Mouse (Mus musculus) inflammation-experienced regulatory T-cells (primary cell): Measurements from ENCODE around the gene Nyap1. TPM values are rescaled to one million over a fixed set of nuclear protein-coding genes. Genes with fewer than 3 reads are reported as not detected.

Experiments
- polyA plus RNA-seq, 2 experiments: library from polyadenylated mRNA; unstranded; fragments of 100-300 nt; shearing (Covaris generic); gene quantifications; one replicate each; pipeline ENCODE4 v1.2.1; 2017

The Nyap1 gene
- 1 to 10 TPM in 1 of 2 experiments, under 1 TPM in 1; 0.16 to 1.3 TPM for polyA plus RNA-seq

DNA sequence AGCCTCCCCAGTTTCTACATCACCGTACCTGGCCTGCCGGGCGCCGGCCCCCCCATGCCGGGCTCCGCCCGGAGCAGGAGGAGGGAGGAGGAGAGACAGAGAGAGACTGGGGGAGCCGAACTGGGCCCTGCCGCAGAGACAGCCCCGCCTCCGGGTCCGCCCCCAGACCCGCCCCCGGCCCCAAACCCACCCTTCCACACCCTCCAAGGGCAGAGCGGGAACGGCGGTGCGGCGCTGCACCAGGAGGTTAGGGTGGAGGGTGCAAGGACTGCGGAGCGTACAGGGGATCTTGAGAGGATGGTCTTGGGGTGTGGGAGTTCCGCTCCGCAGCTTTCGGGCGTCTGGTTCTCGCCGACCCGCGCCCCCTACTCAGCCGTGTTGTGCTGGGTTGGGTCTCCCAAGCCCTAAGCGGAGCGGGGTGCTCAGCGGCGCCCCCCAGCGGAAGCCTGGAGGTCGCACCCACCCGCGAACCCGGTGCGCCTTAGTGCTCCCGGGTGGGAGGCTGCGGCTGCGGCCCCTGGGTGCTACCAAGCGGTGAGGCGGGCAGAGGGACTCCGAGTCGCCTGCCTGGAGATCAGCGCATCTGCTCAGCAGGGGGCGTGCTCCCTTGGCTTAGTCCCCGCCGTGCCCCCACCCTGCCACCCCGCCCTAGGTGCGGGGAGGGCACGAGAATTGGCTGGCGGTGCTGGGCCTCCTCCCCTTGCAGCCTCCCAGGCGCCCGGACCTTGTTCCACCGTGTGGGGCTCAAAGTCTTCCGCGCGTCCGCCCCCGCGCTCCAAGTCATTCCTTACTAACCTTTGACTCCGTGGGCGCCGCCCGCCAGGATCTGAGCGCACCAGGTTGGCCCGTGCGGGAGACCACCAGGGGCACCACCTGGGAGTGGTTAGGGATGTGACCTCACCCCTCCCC is at the start of gene Nyap1:
Gene Nyap1 (minus strand): TSS at position 585 of the 909 bp plus-strand sequence.

DNA sequence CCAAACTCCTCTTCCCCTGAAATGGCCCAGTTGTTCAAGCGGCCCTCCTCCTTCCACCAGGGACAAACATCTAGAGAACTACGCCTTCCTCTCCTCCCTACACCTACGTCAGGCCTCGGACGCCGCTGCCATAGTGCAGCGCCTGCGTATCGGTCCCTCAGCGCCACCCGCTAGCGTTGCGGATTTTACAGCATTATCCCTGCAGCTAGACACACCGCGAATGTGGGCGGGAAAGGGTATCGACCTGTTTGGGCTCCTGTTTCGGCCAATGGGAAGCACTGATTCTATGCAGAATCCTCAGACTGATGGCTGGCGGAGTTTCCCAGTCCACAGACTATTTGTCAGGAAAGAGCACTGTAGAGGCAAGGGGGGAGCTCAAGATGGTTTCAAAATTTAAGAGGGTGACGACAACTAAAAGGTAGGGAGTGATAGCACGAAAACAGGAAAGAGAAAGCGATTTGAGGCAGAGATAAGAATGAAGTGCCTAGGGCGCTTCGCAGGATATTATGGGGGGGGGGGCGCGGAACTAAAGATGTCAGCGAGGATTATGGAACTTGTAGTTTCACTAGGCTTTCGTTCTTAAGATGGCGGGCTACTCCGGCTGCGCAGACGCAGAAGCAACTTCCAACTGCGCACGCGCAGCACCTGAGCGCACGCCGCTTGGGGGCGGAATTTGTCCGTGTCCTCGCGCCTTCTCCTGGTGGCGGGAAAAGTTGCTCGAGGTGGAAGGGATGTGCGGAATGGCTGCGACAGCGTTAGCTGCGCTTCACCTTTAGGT is 45.9 kb upstream of the Nyap1 start, which contains the start of the genes Mepce and Zcwpw1:
Gene Mepce (minus strand): TSS at position 505 of the 778 bp plus-strand sequence.
Gene Zcwpw1 (plus strand): TSS at position 648 of the 778 bp plus-strand sequence.

DNA sequence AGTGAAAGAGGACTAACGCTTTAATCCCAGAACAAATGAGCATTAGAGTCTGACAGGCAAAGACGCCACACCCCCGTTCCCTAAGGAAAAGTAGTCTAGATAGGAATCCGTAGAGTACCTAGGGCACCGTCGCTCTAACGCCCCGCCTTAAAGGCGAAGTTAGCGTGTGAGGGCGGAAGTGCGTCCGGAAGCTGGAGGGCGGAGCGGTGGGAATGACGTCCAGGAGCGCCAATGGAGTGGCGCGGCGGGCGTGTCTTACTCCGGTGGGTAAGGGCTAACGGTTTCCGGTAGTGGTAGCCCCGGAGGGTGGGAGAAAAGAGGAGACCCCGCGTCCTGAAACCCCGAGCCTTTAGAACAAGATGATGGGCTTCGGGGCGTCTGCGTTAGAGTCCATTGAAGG is 37.2 kb upstream of the Nyap1 start, which contains the start of gene Ppp1r35:
Gene Ppp1r35 (plus strand): TSS at position 215 of the 400 bp plus-strand sequence.

DNA sequence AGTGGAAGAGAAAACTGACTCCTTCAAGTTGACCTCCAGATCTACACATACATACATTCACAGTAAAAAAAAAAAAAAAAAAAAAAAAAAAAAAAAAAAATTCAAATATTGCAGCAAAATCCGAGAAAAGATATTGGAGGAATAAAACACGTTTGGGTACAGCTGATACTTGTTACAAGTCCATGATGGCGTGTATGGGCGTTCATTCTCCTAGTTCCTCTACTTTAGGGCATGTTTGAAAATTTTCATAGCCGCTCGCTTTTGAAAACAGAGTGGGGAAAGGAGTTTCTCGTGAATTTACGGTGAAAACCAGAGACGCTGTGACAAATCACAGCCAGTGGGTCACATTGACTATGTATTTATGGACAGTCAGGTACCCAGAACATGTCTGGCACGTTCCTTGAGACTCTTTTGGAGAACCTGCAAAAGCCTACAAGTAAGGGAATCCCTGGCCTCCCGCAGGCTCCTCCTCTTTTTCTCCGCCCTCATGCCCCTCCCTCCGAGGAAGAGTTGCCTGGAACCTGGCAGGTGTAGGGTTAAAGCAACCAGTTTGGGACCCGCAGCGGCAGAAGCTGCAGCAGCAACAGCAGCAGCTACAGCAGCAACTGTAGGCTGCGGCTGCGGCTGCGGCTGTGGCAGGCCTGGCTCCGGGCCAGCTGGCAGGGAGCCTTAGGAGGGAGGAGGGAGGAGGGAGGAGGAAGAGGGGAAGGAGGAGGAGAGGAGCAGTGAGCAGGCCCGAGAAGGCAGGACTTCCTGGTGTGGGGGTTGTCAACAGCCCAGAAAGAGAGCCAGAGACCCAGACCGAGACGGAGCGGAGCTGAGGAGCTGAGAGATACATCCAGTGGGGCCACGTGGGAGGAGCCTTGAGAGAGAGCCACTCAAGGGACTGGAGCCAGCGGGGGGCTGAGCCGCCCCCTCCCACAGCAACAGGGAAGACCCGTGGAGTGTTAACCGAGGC is 4.1 kb upstream of the Nyap1 start, which contains the start of gene Tsc22d4:
Gene Tsc22d4 (plus strand): TSS at position 517 of the 958 bp plus-strand sequence.

DNA sequence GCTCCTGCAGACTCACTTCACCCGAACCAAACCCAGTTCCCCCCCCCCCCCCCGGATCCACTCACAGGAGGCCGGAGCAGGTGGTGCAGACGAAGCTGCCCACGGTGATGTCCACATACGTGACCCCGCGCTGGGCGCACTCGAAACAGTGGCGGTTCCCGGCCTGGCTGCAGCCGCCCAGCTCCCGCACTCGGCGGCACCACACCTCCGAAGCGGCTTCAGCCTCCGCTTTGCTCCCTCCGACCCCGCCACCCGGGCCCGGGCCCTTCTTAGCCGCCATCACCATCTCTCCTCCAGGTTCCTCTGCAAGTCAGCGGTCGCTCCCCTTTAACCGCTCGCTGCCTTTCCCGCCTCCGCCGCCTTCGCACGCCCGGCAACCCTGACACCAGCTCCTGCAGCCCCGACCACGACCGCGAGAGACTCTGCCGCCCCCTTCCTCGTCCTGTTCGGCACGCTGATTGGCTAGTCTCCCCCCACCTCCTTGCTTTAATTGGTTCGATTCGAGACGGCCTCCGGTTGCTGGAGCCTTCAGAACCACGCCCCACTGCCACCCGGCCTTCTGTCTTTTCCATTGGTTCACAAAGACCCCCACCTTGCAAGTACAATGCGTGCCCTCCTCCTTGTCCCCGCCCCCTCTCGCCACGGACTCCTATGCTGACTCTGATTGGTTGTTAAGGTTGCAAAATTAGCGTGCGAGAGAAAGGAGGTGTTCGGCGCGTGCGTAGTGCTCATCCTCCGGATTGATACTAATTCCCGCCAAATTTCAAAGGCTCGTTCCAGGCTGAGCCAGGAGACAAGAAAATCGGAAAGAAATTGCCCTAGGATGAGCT is 56.9 kb downstream of the Nyap1 start, which contains the start of gene Agfg2:
Gene Agfg2 (minus strand): TSS at position 433 of the 830 bp plus-strand sequence.

Other genes starting within 250 kb of the Nyap1 start
- 10 to 100 TPM; 35.2 to 41.1 TPM for gene Pop7, start 239.1 kb downstream of the Nyap1 start, polyA plus RNA-seq
- 10 to 100 TPM; 10.9 to 13.1 TPM for gene Gigyf1, start 223.1 kb downstream of the Nyap1 start, polyA plus RNA-seq
- under 1 TPM in 1 of 2 experiments, not detected in 1; 0.82 TPM for gene Epo, start 208.4 kb downstream of the Nyap1 start, polyA plus RNA-seq
- gene Gnb2, start 208.1 kb downstream of the Nyap1 start, polyA plus RNA-seq: 100 to 1,000 TPM; 293 to 297 TPM
- gene Actl6b, start 188.1 kb downstream of the Nyap1 start, polyA plus RNA-seq: under 1 TPM in 1 of 2 experiments, not detected in 1; 0.76 TPM
- gene Tfr2, start 171.8 kb downstream of the Nyap1 start, polyA plus RNA-seq: 1 to 10 TPM; 1.3 to 1.4 TPM
- gene Mospd3, start 140.5 kb downstream of the Nyap1 start, polyA plus RNA-seq: 10 to 100 TPM; 85.5 to 87.9 TPM
- gene Pcolce, start 127.8 kb downstream of the Nyap1 start, polyA plus RNA-seq: 1 to 10 TPM in 1 of 2 experiments, under 1 TPM in 1; 0.69 to 1.2 TPM
- gene Fbxo24, start 112.6 kb downstream of the Nyap1 start, polyA plus RNA-seq: under 1 TPM; 0.33 to 0.52 TPM
- 100 to 1,000 TPM; 290 to 324 TPM for gene Lrch4, start 112.5 kb downstream of the Nyap1 start, polyA plus RNA-seq
- 10 to 100 TPM; 73.7 to 90.1 TPM for gene Gm20605, start 112.4 kb downstream of the Nyap1 start, polyA plus RNA-seq
- gene Sap25, start 100.3 kb downstream of the Nyap1 start, polyA plus RNA-seq: 100 to 1,000 TPM; 128 to 152 TPM
- gene Irs3, start 95.9 kb downstream of the Nyap1 start, polyA plus RNA-seq: under 1 TPM in 1 of 2 experiments, not detected in 1; 0.99 TPM
- gene Agfg2, start 56.9 kb downstream of the Nyap1 start, polyA plus RNA-seq: 10 to 100 TPM; 24.5 to 38.9 TPM
- gene Tsc22d4, start 4.1 kb upstream of the Nyap1 start, polyA plus RNA-seq: 100 to 1,000 TPM; 338 to 405 TPM
- gene Ppp1r35, start 37.2 kb upstream of the Nyap1 start, polyA plus RNA-seq: 100 to 1,000 TPM; 101 to 106 TPM
- 10 to 100 TPM; 34.7 to 39.4 TPM for gene Mepce, start 46.0 kb upstream of the Nyap1 start, polyA plus RNA-seq
- gene Zcwpw1, start 46.2 kb upstream of the Nyap1 start, polyA plus RNA-seq: 10 to 100 TPM; 10.4 to 23.8 TPM
- gene Pilra, start 94.7 kb upstream of the Nyap1 start, polyA plus RNA-seq: 1 to 10 TPM in 1 of 2 experiments, under 1 TPM in 1; 0.36 to 4.3 TPM
- gene Pilrb1, start 116.5 kb upstream of the Nyap1 start, polyA plus RNA-seq: under 1 TPM in 1 of 2 experiments, not detected in 1; 0.56 TPM
- gene Pilrb2, start 130.2 kb upstream of the Nyap1 start, polyA plus RNA-seq: 1 to 10 TPM in 1 of 2 experiments, not detected in 1; 6.5 TPM
- gene Cyp3a13, start 180.0 kb upstream of the Nyap1 start, polyA plus RNA-seq: 1 to 10 TPM in 1 of 2 experiments, under 1 TPM in 1; 0.11 to 1.0 TPM
- under 1 TPM in 1 of 2 experiments, not detected in 1; 0.04 TPM for gene Gjc3, start 221.5 kb upstream of the Nyap1 start, polyA plus RNA-seq
- gene Azgp1, start 239.9 kb upstream of the Nyap1 start, polyA plus RNA-seq: 1 to 10 TPM in 1 of 2 experiments, under 1 TPM in 1; 0.23 to 1.0 TPM